Mouse (Mus musculus) MEL (cell line): ENCODE data around the gene Hlf. TPM values are rescaled to one million over a fixed set of nuclear protein-coding genes. Genes with fewer than 3 reads are reported as not detected.

Source experiments
- DNase-seq: peaks from one replicate; pipeline ENCODE4 v3.0.0; 2011; ENCODE audit warnings: low read depth, low spot score
- H3K27ac ChIP-seq: 2 replicates; pipeline ENCODE4 v1.5.1; 2012; ENCODE audit warnings: low read depth, mild to moderate bottlenecking, control low read depth, low read length, moderate library complexity; ENCODE audit not compliant: control insufficient read depth
- H3K27me3 ChIP-seq, 2 experiments: fragments of 150-350 bp in 1 of 2; sonication (generic) in 1 of 2; 2 replicates each; pipeline ENCODE4 v1.6.1; 2012; ENCODE audit warnings: low read length in 2 of 2, mild to moderate bottlenecking in 2 of 2, improper control_type of control experiment in 1 of 2, moderate library complexity in 1 of 2; ENCODE audit not compliant: insufficient read depth in 2 of 2, control insufficient read depth in 1 of 2
- H3K36me3 ChIP-seq, 2 experiments: 2 replicates each; pipeline ENCODE4 v1.6.1; 2012 to 2014; ENCODE audit warnings: low read length in 2 of 2, improper control_type of control experiment in 1 of 2, inconsistent platforms in 1 of 2, mild to moderate bottlenecking in 1 of 2; ENCODE audit not compliant: insufficient read depth in 2 of 2, control insufficient read depth in 1 of 2
- H3K4me1 ChIP-seq, 2 experiments: fragments of 150-350 bp in 1 of 2; sonication (generic) in 1 of 2; 2 replicates each; pipeline ENCODE4 v1.6.1; 2012; ENCODE audit warnings: low read length in 2 of 2, improper control_type of control experiment in 1 of 2, mild to moderate bottlenecking in 1 of 2; ENCODE audit not compliant: insufficient read depth in 2 of 2, control insufficient read depth in 1 of 2
- H3K4me3 ChIP-seq, 2 experiments: fragments of 150-350 bp in 1 of 2; sonication (generic) in 1 of 2; 2 replicates each; pipeline ENCODE4 v1.5.1; 2012; ENCODE audit warnings: low read depth in 2 of 2, low read length in 2 of 2, mild to moderate bottlenecking in 2 of 2, moderate library complexity in 2 of 2, control low read depth in 1 of 2, improper control_type of control experiment in 1 of 2; ENCODE audit not compliant: control insufficient read depth in 1 of 2, insufficient read depth in 1 of 2
- H3K79me2 ChIP-seq: 2 replicates; pipeline ENCODE4 v1.6.1; 2012; ENCODE audit warnings: mild to moderate bottlenecking, low read length, moderate library complexity; ENCODE audit not compliant: control insufficient read depth, poor library complexity, insufficient read depth
- H3K9ac ChIP-seq: 2 replicates; pipeline ENCODE4 v1.6.1; 2012; ENCODE audit warnings: low read depth, mild to moderate bottlenecking, control low read depth, low read length, moderate library complexity; ENCODE audit not compliant: control insufficient read depth, poor library complexity, severe bottlenecking
- H3K9me3 ChIP-seq: fragments of 150-350 bp; sonication (generic); replicated peaks from 2 replicates; pipeline ENCODE4 v1.6.1; 2012; ENCODE audit warnings: mild to moderate bottlenecking, low read length, improper control_type of control experiment, moderate library complexity; ENCODE audit not compliant: insufficient read depth
- CHD2 ChIP-seq: IDR thresholded peaks from 2 replicates; pipeline ENCODE4 v1.6.1; 2011; ENCODE audit warnings: low read length, improper control_type of control experiment
- MEF2A ChIP-seq: IDR thresholded peaks from 2 replicates; pipeline ENCODE4 v1.6.1; 2014; ENCODE audit warnings: low read depth, mild to moderate bottlenecking, inconsistent platforms, low read length, improper control_type of control experiment; ENCODE audit not compliant: poor library complexity, insufficient replicate concordance, severe bottlenecking; ENCODE audit errors: extremely low read depth
- MXI1 ChIP-seq: IDR thresholded peaks from 2 replicates; pipeline ENCODE4 v1.6.1; 2011; ENCODE audit warnings: mild to moderate bottlenecking, low read depth, low read length, improper control_type of control experiment
- NRF1 ChIP-seq: IDR thresholded peaks from 2 replicates; pipeline ENCODE4 v1.6.1; 2014; ENCODE audit warnings: low read depth, mild to moderate bottlenecking, inconsistent platforms, low read length, improper control_type of control experiment, moderate library complexity; ENCODE audit not compliant: poor library complexity, insufficient read depth, severe bottlenecking
- POLR2A ChIP-seq, 2 experiments: IDR thresholded peaks; 2 replicates each; pipeline ENCODE4 v1.6.1; 2011 to 2012; ENCODE audit warnings: low read length in 2 of 2, mild to moderate bottlenecking in 2 of 2, control low read depth in 1 of 2, improper control_type of control experiment in 1 of 2, low read depth in 1 of 2, moderate library complexity in 1 of 2; ENCODE audit not compliant: control insufficient read depth in 1 of 2, insufficient read depth in 1 of 2, poor library complexity in 1 of 2
- POLR2AphosphoS2 ChIP-seq: IDR thresholded peaks from 2 replicates; pipeline ENCODE4 v1.6.1; 2011; ENCODE audit warnings: low read length, improper control_type of control experiment
- POLR2AphosphoS5 ChIP-seq: IDR thresholded peaks from 2 replicates; pipeline ENCODE4 v1.6.1; 2012; ENCODE audit warnings: low read depth, borderline replicate concordance, mild to moderate bottlenecking, inconsistent platforms, low read length, moderate library complexity, mixed read lengths
- RAD21 ChIP-seq: IDR thresholded peaks from 2 replicates; pipeline ENCODE4 v1.6.1; 2011; ENCODE audit warnings: mild to moderate bottlenecking, low read depth, low read length, improper control_type of control experiment
- RCOR1 ChIP-seq: IDR thresholded peaks from 2 replicates; pipeline ENCODE4 v1.6.1; 2012; ENCODE audit warnings: low read depth, mild to moderate bottlenecking, inconsistent platforms, low read length, improper control_type of control experiment
- TBP ChIP-seq: IDR thresholded peaks from 2 replicates; pipeline ENCODE4 v1.8.0; 2011; ENCODE audit warnings: low read depth, low read length, improper control_type of control experiment
- TCF12 ChIP-seq: IDR thresholded peaks from 2 replicates; pipeline ENCODE4 v1.6.1; 2014; ENCODE audit warnings: low read depth, mild to moderate bottlenecking, inconsistent platforms, low read length, improper control_type of control experiment, moderate library complexity
- UBTF ChIP-seq: IDR thresholded peaks from 2 replicates; pipeline ENCODE4 v1.6.1; 2012; ENCODE audit warnings: low read depth, mild to moderate bottlenecking, inconsistent platforms, low read length, improper control_type of control experiment, moderate library complexity, borderline replicate concordance; ENCODE audit not compliant: insufficient read depth
- ZKSCAN1 ChIP-seq: IDR thresholded peaks from 2 replicates; pipeline ENCODE4 v1.6.1; 2012; ENCODE audit warnings: low read depth, mild to moderate bottlenecking, inconsistent platforms, low read length, improper control_type of control experiment, moderate library complexity
- ZMIZ1 ChIP-seq: IDR thresholded peaks from 2 replicates; pipeline ENCODE4 v1.6.1; 2012; ENCODE audit warnings: low read depth, mild to moderate bottlenecking, inconsistent platforms, low read length, improper control_type of control experiment, moderate library complexity
- ZNF384 ChIP-seq: IDR thresholded peaks from 2 replicates; pipeline ENCODE4 v1.6.1; 2012; ENCODE audit warnings: low read depth, mild to moderate bottlenecking, inconsistent platforms, low read length, improper control_type of control experiment
- polyA plus RNA-seq, 2 experiments: library from polyadenylated mRNA; stranded (reverse) in 1 of 2; unstranded in 1 of 2; fragments of >175 nt in 1 of 2; fragments of >200 nt in 1 of 2; gene quantifications; 2 replicates each; pipeline versions ENCODE4 v1.2.1 to v1.2.4; 2012; ENCODE audit warnings: low replicate concordance in 2 of 2, low read depth in 1 of 2; ENCODE audit not compliant: insufficient read length in 2 of 2, insufficient read depth in 1 of 2, missing spikeins in 1 of 2
- total RNA-seq: library from RNA; depleted of rRNA; stranded (reverse); fragments of 300-350 nt; gene quantifications from 2 replicates; pipeline ENCODE4 v1.2.3, GENCODE M21; 2012

The Hlf gene
- total and polyA plus RNA-seq, 3 experiments, result 0.42 to 1.5 TPM; not detected in 1

GRCm38 (mm10) chr11:90389902-90390816 lies 536 bp downstream of the Hlf start:
- Histone ChIP-seq H3K27ac (no peak overlapping the region), H3K27me3 (no peaks in the 10 kb centered on the region; a peak in 1 of 4 replicates), H3K9me3 (no peaks in the 10 kb centered on the region), H3K36me3 (no peaks in the 10 kb centered on the region), H3K4me3 (peak overlapping the region; percentile 38 to 55), H3K9ac (peak overlapping the region; percentile 36), H3K4me1 (no peaks in the 10 kb centered on the region), H3K79me2 (no peaks in the 10 kb centered on the region)
- peak; percentile 33 for DNase-seq
- TF ChIP-seq ZNF384, result peak; percentile 44
- no peak for TF ChIP-seq POLR2AphosphoS5

- no peaks in the 10 kb centered on the region for H3K79me2 ChIP-seq
- no peaks in the 10 kb centered on the region for H3K4me1 ChIP-seq
- peak; percentile 10 for DNase-seq
- H3K27ac ChIP-seq, result no peak overlapping the region
- TF ChIP-seq POLR2A (IDR thresholded peaks at IDR 0.05; ENCODE audit: control insufficient read depth in 1 of 2, insufficient read depth in 1 of 2, low read depth in 1 of 2, low read length in 2 of 2, poor library complexity in 1 of 2) (no peak), TCF12 (no peak)
- peak overlapping the region; percentile 23 for H3K9ac ChIP-seq
- no peaks in the 10 kb centered on the region for H3K36me3 ChIP-seq
- no peaks in the 10 kb centered on the region; a peak in 1 of 4 replicates for H3K27me3 ChIP-seq
- H3K9me3 ChIP-seq, result no peaks in the 10 kb centered on the region
- peak overlapping the region; percentile 38 to 55; a peak in 2 of 4 replicates for H3K4me3 ChIP-seq
Measured at GRCm38 (mm10) chr11:90389174-90389901, 1.4 kb downstream of the Hlf start.

- no peaks in the 10 kb centered on the region for H3K79me2 ChIP-seq
- TF ChIP-seq TBP, result no peak
- TF ChIP-seq ZMIZ1, result no peak
- TF ChIP-seq UBTF, result no peak
- TF ChIP-seq NRF1, result no peak
- TF ChIP-seq MXI1, result no peak
- TF ChIP-seq RAD21, result no peak
- no peak for TF ChIP-seq RCOR1
- TF ChIP-seq CHD2, result no peak
- TF ChIP-seq ZKSCAN1, result no peak
- no peak for TF ChIP-seq MEF2A
- no peak for TF ChIP-seq POLR2AphosphoS2
- no peaks in the 10 kb centered on the region; a peak in 1 of 4 replicates for H3K27me3 ChIP-seq
Measured at GRCm38 (mm10) chr11:90387501-90388440, 2.9 kb downstream of the Hlf start.

More at GRCm38 (mm10) chr11:90387501-90388440, 2.9 kb downstream of the Hlf start:
- Histone ChIP-seq H3K27ac (no peak overlapping the region), H3K9me3 (no peaks in the 10 kb centered on the region), H3K9ac (no peak overlapping the region), H3K36me3 (no peaks in the 10 kb centered on the region), H3K4me1 (no peaks in the 10 kb centered on the region), H3K4me3 (no peak overlapping the region)
- DNase-seq, result no peak
